Mouse (Mus musculus): ENCODE measurements at regions not wholly inside any gene's neighbourhood (a gene's known extent, or its start where the extent isn't known, plus 50 kb on each side); places are given as distances from the start of the nearest gene placed in this dataset.
A peak's percentile ranks its signal among the peaks of the same experiment; 100 is the strongest.

DNA sequence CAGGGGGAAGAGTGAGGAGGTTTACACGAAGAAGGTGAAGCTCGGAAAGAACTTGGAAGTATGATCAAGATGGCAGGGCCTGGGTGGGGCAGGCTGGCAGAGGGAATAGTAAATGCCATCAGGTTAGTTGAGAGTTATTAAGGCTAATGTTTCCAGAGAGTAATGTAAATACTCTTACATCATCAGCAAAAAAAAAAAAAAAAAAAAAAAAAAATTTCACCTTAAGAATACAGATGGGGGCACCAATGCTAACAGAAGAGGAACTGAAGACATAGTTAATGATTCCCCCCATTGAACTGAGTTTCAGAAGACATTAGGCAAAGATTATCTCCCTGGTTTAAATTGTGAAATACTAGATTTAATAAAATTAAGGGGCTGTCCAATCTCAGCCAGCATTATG is 174.7 kb downstream of the Pou4f1 start:
- dilution Hi-C loops (cut with MboI; ENCODE audit: extremely low pct_ligation_motif_present, extremely low pct_unique_long_range_greater_than_20kb, low sequenced_read_pairs) (no loop called here), in situ Hi-C loops (cut with MboI; ENCODE audit: low pct_ligation_motif_present, low pct_unique_long_range_greater_than_20kb, low sequenced_read_pairs) (no loop called here)
- Histone ChIP-seq H3K9ac (ENCODE audit: insufficient read depth, low read depth) (no peak overlapping the region), H3K4me2 (ENCODE audit: insufficient read depth, low read depth, poor library complexity, severe bottlenecking) (no peak overlapping the region), H3K79me2 (replicated peaks; ENCODE audit: control insufficient read depth, extremely low read depth, insufficient read depth, poor library complexity, severe bottlenecking) (no peaks in the 10 kb centered on the region), H3K27ac (ENCODE audit: insufficient read depth, low read depth) (no peak overlapping the region), H3K9me3 (replicated peaks; ENCODE audit: low read length) (no peaks in the 10 kb centered on the region), H3K27me3 (replicated peaks) (no peaks in the 10 kb centered on the region), H3K36me3 (replicated peaks in 1 of 2; ENCODE audit: control insufficient read depth in 1 of 2, insufficient read depth in 1 of 2, low read length in 1 of 2) (no peaks in the 10 kb centered on the region), H3K4me1 (ENCODE audit: control insufficient read depth in 1 of 2, insufficient read depth in 2 of 2) (no peaks in the 10 kb centered on the region), H3K4me3 (replicated peaks in 1 of 3; ENCODE audit: low read depth in 2 of 3, low read length in 2 of 3, poor library complexity in 1 of 3) (no peak overlapping the region)
- no peak for DNase-seq (ENCODE audit: extremely low read depth)
- TF ChIP-seq ZNF384 (IDR thresholded peaks at IDR 0.05; ENCODE audit: low read depth, low read length) (peak; percentile 66), TCF12 (IDR thresholded peaks at IDR 0.05; ENCODE audit: low read depth, low read length) (no peak)

DNA sequence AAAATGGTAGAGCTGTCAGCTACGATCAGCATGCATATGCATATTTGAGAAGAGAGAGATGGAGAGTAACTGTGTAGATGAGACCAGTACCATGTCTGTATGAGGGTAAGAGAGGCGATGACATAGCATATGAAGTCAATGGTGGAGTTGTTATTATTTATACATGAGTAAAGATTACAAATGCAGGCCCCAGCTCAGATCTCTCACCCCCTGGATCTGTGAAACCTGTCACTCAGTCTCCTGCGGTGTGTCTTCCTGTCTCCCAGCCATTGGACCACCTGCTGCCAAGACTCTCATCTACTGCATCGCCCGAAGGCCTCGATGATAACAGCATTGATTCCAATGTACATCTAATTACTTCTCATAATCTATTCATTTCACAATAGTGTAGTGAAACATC is 187.4 kb downstream of the Pou4f1 start:
- Histone ChIP-seq H3K79me2 (replicated peaks; ENCODE audit: control insufficient read depth, extremely low read depth, insufficient read depth, poor library complexity, severe bottlenecking) (no peaks in the 10 kb centered on the region), H3K9me3 (replicated peaks; ENCODE audit: low read length) (no peaks in the 10 kb centered on the region), H3K9ac (ENCODE audit: insufficient read depth, low read depth) (no peak overlapping the region), H3K27ac (ENCODE audit: insufficient read depth, low read depth) (no peak overlapping the region), H3K36me3 (replicated peaks in 1 of 2; ENCODE audit: control insufficient read depth in 1 of 2, insufficient read depth in 1 of 2, low read length in 1 of 2) (no peaks in the 10 kb centered on the region), H3K4me3 (replicated peaks in 1 of 3; ENCODE audit: low read depth in 2 of 3, low read length in 2 of 3, poor library complexity in 1 of 3) (no peak overlapping the region), H3K27me3 (replicated peaks) (no peaks in the 10 kb centered on the region), H3K4me2 (ENCODE audit: insufficient read depth, low read depth, poor library complexity, severe bottlenecking) (no peak overlapping the region), H3K4me1 (ENCODE audit: control insufficient read depth in 1 of 2, insufficient read depth in 2 of 2) (no peaks in the 10 kb centered on the region)
- TF ChIP-seq GABPA (IDR thresholded peaks at IDR 0.05; ENCODE audit: insufficient replicate concordance, low read depth, low read length) (no peak), MAFK (IDR thresholded peaks at IDR 0.05; ENCODE audit: insufficient replicate concordance, low read length) (no peak), POLR2A (IDR thresholded peaks at IDR 0.05; ENCODE audit: low read depth, low read length) (no peak), UBTF (IDR thresholded peaks at IDR 0.05; ENCODE audit: low read depth, low read length) (no peak), ZNF384 (IDR thresholded peaks at IDR 0.05; ENCODE audit: low read depth, low read length) (no peak), MAZ (IDR thresholded peaks at IDR 0.05; ENCODE audit: low read depth, low read length) (no peak), IRF4 (IDR thresholded peaks at IDR 0.05; ENCODE audit: low read depth, low read length) (no peak), JUND (conservative IDR thresholded peaks at IDR 0.05; ENCODE audit: low read depth, low read length) (no peak), SMC3 (IDR thresholded peaks at IDR 0.05; ENCODE audit: low read depth, low read length) (no peak), ZC3H11A (IDR thresholded peaks at IDR 0.05; ENCODE audit: low read depth, low read length) (no peak), TBP (conservative IDR thresholded peaks at IDR 0.05; ENCODE audit: low read depth, low read length) (no peak), EP300 (IDR thresholded peaks at IDR 0.05; ENCODE audit: low read length) (no peak), RAD21 (IDR thresholded peaks at IDR 0.05; ENCODE audit: low read depth, low read length) (no peak), NELFE (IDR thresholded peaks at IDR 0.05; ENCODE audit: low read depth, low read length) (no peak), POLR2AphosphoS2 (IDR thresholded peaks at IDR 0.05; ENCODE audit: low read depth, low read length) (no peak)
- dilution Hi-C loops (cut with MboI; ENCODE audit: extremely low pct_ligation_motif_present, extremely low pct_unique_long_range_greater_than_20kb, low sequenced_read_pairs) (no loop called here), in situ Hi-C loops (cut with MboI; ENCODE audit: low pct_ligation_motif_present, low pct_unique_long_range_greater_than_20kb, low sequenced_read_pairs) (no loop called here)
- no peak for DNase-seq (ENCODE audit: extremely low read depth)

DNA sequence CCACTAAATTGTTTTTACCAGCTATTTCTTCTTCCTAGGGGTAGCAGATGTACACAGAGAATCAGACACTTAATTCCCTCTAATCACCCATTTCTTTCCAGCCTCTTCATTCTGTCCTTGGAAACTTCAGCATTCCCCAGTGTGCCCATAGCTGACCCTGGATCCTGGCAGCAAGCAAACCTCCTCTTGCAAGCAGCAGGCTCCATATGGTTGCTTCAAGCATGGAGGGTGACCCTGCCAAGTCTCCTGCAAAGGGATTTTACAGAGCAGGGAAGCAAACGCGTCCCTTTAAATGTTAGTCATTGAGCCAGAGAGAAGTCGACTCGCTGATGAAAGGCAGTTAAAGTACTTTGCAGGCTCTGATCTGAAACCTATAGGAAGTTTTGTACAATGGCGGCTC is 187.9 kb downstream of the Pou4f1 start:
- H3K4me3 ChIP-seq (replicated peaks in 1 of 3; ENCODE audit: low read depth in 2 of 3, low read length in 2 of 3, poor library complexity in 1 of 3) = no peak overlapping the region
- no peak overlapping the region for H3K27ac ChIP-seq (ENCODE audit: insufficient read depth, low read depth)
- dilution Hi-C loops (cut with MboI; ENCODE audit: extremely low pct_ligation_motif_present, extremely low pct_unique_long_range_greater_than_20kb, low sequenced_read_pairs) = no loop called here
- no peaks in the 10 kb centered on the region for H3K9me3 ChIP-seq (replicated peaks; ENCODE audit: low read length)
- H3K4me1 ChIP-seq (ENCODE audit: control insufficient read depth in 1 of 2, insufficient read depth in 2 of 2) = no peaks in the 10 kb centered on the region
- no peak overlapping the region for H3K9ac ChIP-seq (ENCODE audit: insufficient read depth, low read depth)
- TF ChIP-seq USF2 (conservative IDR thresholded peaks at IDR 0.05; ENCODE audit: low read depth, low read length) (no peak), E2F4 (IDR thresholded peaks at IDR 0.05; ENCODE audit: insufficient replicate concordance, low read depth, low read length) (no peak), PAX5 (IDR thresholded peaks at IDR 0.05; ENCODE audit: low read length) (no peak), TBP (conservative IDR thresholded peaks at IDR 0.05; ENCODE audit: low read depth, low read length) (no peak), NELFE (IDR thresholded peaks at IDR 0.05; ENCODE audit: low read depth, low read length) (no peak), POLR2AphosphoS2 (IDR thresholded peaks at IDR 0.05; ENCODE audit: low read depth, low read length) (no peak), MAX (IDR thresholded peaks at IDR 0.05; ENCODE audit: low read length) (no peak), MYC (IDR thresholded peaks at IDR 0.05; ENCODE audit: low read depth, low read length) (no peak), ZC3H11A (IDR thresholded peaks at IDR 0.05; ENCODE audit: low read depth, low read length) (no peak), RAD21 (IDR thresholded peaks at IDR 0.05; ENCODE audit: low read depth, low read length) (no peak), SMC3 (IDR thresholded peaks at IDR 0.05; ENCODE audit: low read depth, low read length) (no peak), SIN3A (IDR thresholded peaks at IDR 0.05; ENCODE audit: low read length) (no peak), MEF2A (IDR thresholded peaks at IDR 0.05; ENCODE audit: borderline replicate concordance, low read depth, low read length) (no peak), CTCF (conservative IDR thresholded peaks at IDR 0.05 in 1 of 2, IDR thresholded peaks at IDR 0.05 in 1 of 2; ENCODE audit: low read depth in 2 of 2, low read length in 2 of 2) (no peak), HCFC1 (IDR thresholded peaks at IDR 0.05; ENCODE audit: low read depth, low read length) (no peak)
- no peaks in the 10 kb centered on the region for H3K79me2 ChIP-seq (replicated peaks; ENCODE audit: control insufficient read depth, extremely low read depth, insufficient read depth, poor library complexity, severe bottlenecking)
- H3K27me3 ChIP-seq (replicated peaks) = no peaks in the 10 kb centered on the region
- H3K4me2 ChIP-seq (ENCODE audit: insufficient read depth, low read depth, poor library complexity, severe bottlenecking) = no peak overlapping the region
- in situ Hi-C loops (cut with MboI; ENCODE audit: low pct_ligation_motif_present, low pct_unique_long_range_greater_than_20kb, low sequenced_read_pairs) = no loop called here
- no peak for DNase-seq (ENCODE audit: extremely low read depth)
- no peaks in the 10 kb centered on the region for H3K36me3 ChIP-seq (replicated peaks in 1 of 2; ENCODE audit: control insufficient read depth in 1 of 2, insufficient read depth in 1 of 2, low read length in 1 of 2)

All from CH12.LX (cell line).